Mouse (Mus musculus) E14TG2a.4 (cell line): ENCODE measurements at regions not wholly inside any gene's neighbourhood (a gene's known extent, or its start where the extent isn't known, plus 50 kb on each side); places are given as distances from the start of the nearest gene placed in this dataset.

Experiments
- CTCF ChIP-seq: conservative IDR thresholded peaks from 2 replicates; pipeline ENCODE4 v1.5.1; 2014; ENCODE audit warnings: low read length
- NANOG ChIP-seq: IDR thresholded peaks from 2 replicates; pipeline ENCODE4 v1.6.1; 2014; ENCODE audit warnings: borderline replicate concordance, low read length, mixed read lengths
- POU5F1 ChIP-seq: IDR thresholded peaks from 2 replicates; pipeline ENCODE4 v1.6.1; 2014; ENCODE audit warnings: low read length, borderline replicate concordance

DNA sequence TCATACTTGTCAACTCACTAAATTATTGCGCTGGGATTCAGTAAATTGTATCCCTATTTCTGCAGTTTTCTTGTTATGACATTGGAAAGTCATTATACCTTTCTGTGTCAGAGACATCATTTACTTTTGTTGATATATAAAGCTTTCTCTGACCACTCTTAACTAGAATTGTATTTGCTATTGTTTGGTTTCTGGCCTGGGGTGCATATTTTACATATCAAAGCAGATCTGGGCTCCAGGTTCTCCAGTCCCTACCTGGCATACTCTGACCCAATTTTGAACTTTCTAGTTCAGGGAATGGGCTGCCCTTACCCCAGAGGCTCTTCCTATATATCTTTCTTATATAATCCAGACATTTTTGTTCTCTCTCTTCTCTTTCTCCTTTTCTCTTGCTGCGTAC is 195.8 kb upstream of the Tmeff2 start:
- no peak for TF ChIP-seq CTCF
- TF ChIP-seq NANOG: peak; percentile 60
- TF ChIP-seq POU5F1: no peak
